7 mouse cellular contexts compared by ENCODE assay signal in the genomic region with DNA sequence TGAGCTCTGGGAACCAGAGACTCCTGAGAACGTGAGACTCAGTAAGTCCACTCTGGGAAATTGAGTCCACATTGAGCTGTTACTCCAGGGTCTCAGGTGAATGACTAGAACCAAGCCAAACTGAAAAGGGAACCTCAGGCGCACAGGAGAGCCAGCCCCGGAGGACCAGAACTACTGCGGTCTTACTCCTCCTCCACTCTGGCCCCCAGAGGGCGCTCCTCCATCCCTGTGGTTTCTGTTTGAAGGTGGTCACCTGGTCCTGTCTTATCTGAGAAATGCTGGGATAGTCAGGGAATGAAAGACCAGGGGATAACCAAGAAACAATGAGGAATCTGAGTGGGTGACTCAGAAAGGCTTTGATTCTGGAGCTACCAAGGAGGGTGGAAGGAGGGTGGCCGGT. TPM values are rescaled to one million over a fixed set of nuclear protein-coding genes. Genes with fewer than 3 reads are reported as not detected.
A peak's percentile ranks its signal among the peaks of the same experiment; 100 is the strongest.
DNase-seq lines count a peak whose midpoint lies in the region.

No protein-coding gene starts in this region.

- peak; percentile 43 for DNase-seq in A20 (ENCODE audit: low read depth, low spot score)
- peak; percentile 36 for DNase-seq in CD4-positive helper T cell, adult 2 months (ENCODE audit: low read depth, low spot score)
- peak; percentile 60 for DNase-seq in brain, adult 2 months (ENCODE audit: low read depth, low spot score)
- DNase-seq in heart, adult 9 months (ENCODE audit: low spot score in 2 of 2): peak; percentile 40 to 58
- peak; percentile 53 to 72 for DNase-seq in left cerebral cortex, adult 18-20 months (ENCODE audit: low spot score in 2 of 2)
- peak; percentile 57 for DNase-seq in naive thymus-derived CD4-positive, alpha-beta T cell, adult 2 months (ENCODE audit: low read depth)
- DNase-seq in testis, postnatal 10 days (ENCODE audit: low spot score): peak; percentile 87

RNA-seq across cellular contexts. Expression of a gene that starts 4.5 kb away (rescaled TPM):
- 1 to 10 TPM; 7.5 to 7.9 TPM for total RNA-seq in left cerebral cortex, adult 18-20 months (2021)

Comparison
In these comparisons a context has a peak if more than half of its experiments do, and no peak if none do; other contexts are left out.
1. Peak in every context shown above with its lines: DNase-seq.
2. DNase-seq: peak in every context shown above with its lines; median percentile 87 in testis, postnatal 10 days; 62 in left cerebral cortex, adult 18-20 months; 60 in brain, adult 2 months; 57 in naive thymus-derived CD4-positive, alpha-beta T cell, adult 2 months; 49 in heart, adult 9 months; 43 in A20; 36 in CD4-positive helper T cell, adult 2 months.